Mouse (Mus musculus) bone marrow macrophage, adult 2 months (primary cell): ENCODE results near the gene Hipk2.

Experiments used
- CTCF ChIP-seq: IDR thresholded peaks from 2 replicates; pipeline ENCODE4 v1.5.1; 2012; ENCODE audit warnings: low read depth, mild to moderate bottlenecking, low read length, moderate library complexity
- POLR2A ChIP-seq: IDR thresholded peaks from 2 replicates; pipeline ENCODE4 v1.6.1; 2012; ENCODE audit warnings: mild to moderate bottlenecking, low read depth, low read length, borderline replicate concordance

DNA sequence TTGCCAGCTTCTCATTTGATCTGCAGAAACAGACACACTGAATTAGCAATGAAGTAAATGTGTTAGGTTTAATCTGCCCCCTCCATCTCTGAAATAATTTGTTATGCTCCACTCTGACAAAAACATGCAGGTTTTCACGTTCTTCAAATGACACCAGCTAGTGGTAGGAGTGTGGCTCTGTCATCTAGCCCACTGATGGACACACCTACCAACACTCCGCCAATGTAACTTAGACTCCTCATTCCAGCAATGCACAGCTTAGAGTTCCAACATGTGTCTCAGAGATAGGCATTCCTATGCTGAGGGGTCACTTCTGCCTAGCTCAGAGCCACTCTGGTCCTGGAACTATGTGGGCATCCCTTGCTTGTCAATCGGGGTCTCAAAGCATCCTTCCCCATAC lies 78.4 kb downstream of the Hipk2 start:
- no peak for TF ChIP-seq CTCF
- no peak for TF ChIP-seq POLR2A
